Mouse (Mus musculus) CD4-positive, CD25-positive, alpha-beta regulatory T cell (primary cell): Measurements from ENCODE around the gene Prkab1. TPM values are rescaled to one million over a fixed set of nuclear protein-coding genes. Genes with fewer than 3 reads are reported as not detected.

Experiments
- polyA plus RNA-seq: library from polyadenylated mRNA; unstranded; fragments of 100-300 nt; shearing (Covaris generic); gene quantifications from one replicate; pipeline ENCODE4 v1.2.1, GENCODE M21; 2017

Gene Prkab1
- polyA plus RNA-seq, result 99.4 TPM

GRCm38 (mm10) chr5:116024327-116024739 lies at the start of gene Prkab1:
Gene Prkab1 (minus strand): TSS chr5:116024508.

Other genes starting within 250 kb of the Prkab1 start
- gene Cit, start 179.2 kb downstream of the Prkab1 start, polyA plus RNA-seq, result 2.7 TPM
- not detected for gene Tmem233, start 58.7 kb upstream of the Prkab1 start, polyA plus RNA-seq